Mouse (Mus musculus) spleen, adult 18-20 months (tissue): ENCODE data around the gene Snd1.

Source experiments
- DNase-seq, 2 experiments: peaks; one replicate each; pipeline ENCODE4 v3.0.0; 2022; ENCODE audit warnings: mixed read lengths in 2 of 2

Gene Snd1

GRCm38 (mm10) chr6:28982817-28983216, 507.9 kb downstream of the Snd1 start:
- DNase-seq, result no peak
